Mouse (Mus musculus) embryonic facial prominence, embryonic 14.5 days (tissue): Measurements from ENCODE around the gene Pom121l2. TPM values are rescaled to one million over a fixed set of nuclear protein-coding genes. Genes with fewer than 3 reads are reported as not detected.
"Not testable (repeated sequence)": the region's sequence is repeated elsewhere in the genome, so short reads cannot be mapped to it uniquely, and the experiment has no call there.

Source experiments
- ATAC-seq: fragments of 200-750 bp; cut with Nextera tagmentation; 2 replicates; pipeline ENCODE4 v1.8.0; 2017; ENCODE audit warnings: low read depth, moderate number of reproducible peaks, moderate TSS enrichment
- DNase-seq: peaks from one replicate; pipeline ENCODE4 v3.0.0-alpha.2; 2015; ENCODE audit warnings: low spot score
- H3K27ac ChIP-seq: fragments of 300-500 bp; sonication (generic); replicated peaks from 2 replicates; pipeline ENCODE4 v1.5.1; 2014; ENCODE audit warnings: low read depth, mild to moderate bottlenecking, low read length, moderate library complexity
- H3K27me3 ChIP-seq: fragments of 300-500 bp; sonication (generic); replicated peaks from 2 replicates; pipeline ENCODE4 v1.6.1; 2014; ENCODE audit warnings: low read length; ENCODE audit not compliant: control insufficient read depth, insufficient read depth
- H3K36me3 ChIP-seq: fragments of 300-500 bp; sonication (generic); 2 replicates; pipeline ENCODE4 v1.6.1; 2014; ENCODE audit warnings: low read length, mixed read lengths; ENCODE audit not compliant: control insufficient read depth, insufficient read depth
- H3K4me1 ChIP-seq: fragments of 300-500 bp; sonication (generic); 2 replicates; pipeline ENCODE4 v1.6.1; 2014; ENCODE audit warnings: antibody characterized with exemption, low read length; ENCODE audit not compliant: control insufficient read depth, insufficient read depth
- H3K4me2 ChIP-seq: fragments of 300-500 bp; sonication (generic); 2 replicates; pipeline ENCODE4 v1.6.1; 2014; ENCODE audit warnings: low read depth, mild to moderate bottlenecking, low read length, moderate library complexity, mixed read lengths
- H3K4me3 ChIP-seq: fragments of 300-500 bp; sonication (generic); 2 replicates; pipeline ENCODE4 v1.5.1; 2014; ENCODE audit warnings: low read depth, mild to moderate bottlenecking, low read length
- H3K9ac ChIP-seq: fragments of 300-500 bp; sonication (generic); 2 replicates; pipeline ENCODE4 v1.6.1; 2014; ENCODE audit warnings: low read depth, mild to moderate bottlenecking, low read length, moderate library complexity, mixed read lengths
- H3K9me3 ChIP-seq: fragments of 300-500 bp; sonication (generic); 2 replicates; pipeline ENCODE4 v1.6.1; 2016; ENCODE audit warnings: low read length; ENCODE audit not compliant: control insufficient read depth
- WGBS: fragments of 180-500 bp; shearing (Covaris S2); extraction: QIAGEN DNeasy Blood & Tissue Kit; methylation state at CpG from one replicate; pipeline ENCODE4 v1.1.7; 2014; 5-methylcytosine and 5-hydroxymethylcytosine counted together
- polyA plus RNA-seq: library from polyadenylated mRNA; unstranded; fragments of >200 nt; fragmentation: Nextera tagmentation; extraction: Ambion mirVana; gene quantifications from 2 replicates; pipeline ENCODE4 v1.2.1, GENCODE M21; 2014

Pom121l2 gene
- polyA plus RNA-seq, 1 experiment from 2014 or later = 0.11 TPM

DNA sequence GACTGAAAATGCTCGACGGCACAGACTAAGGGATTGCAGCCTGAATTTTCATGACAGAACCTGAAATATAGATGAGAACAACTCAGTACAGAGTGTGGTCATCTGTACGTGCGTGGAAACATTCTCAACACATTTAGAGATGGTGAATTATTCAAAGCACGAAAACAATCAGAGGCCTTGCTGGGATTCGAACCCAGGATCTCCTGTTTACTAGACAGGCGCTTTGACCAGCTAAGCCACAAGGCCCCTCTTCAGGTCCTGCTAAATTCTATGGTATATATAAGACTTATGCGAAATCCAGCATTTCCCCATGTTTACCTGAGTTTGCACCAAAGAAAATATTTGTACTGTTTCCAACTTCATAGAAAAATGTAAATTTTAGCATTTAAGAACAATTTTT lies 48.9 kb downstream of the Pom121l2 start:
- no peak overlapping the region for H3K27ac ChIP-seq
- ATAC-seq (no peak), DNase-seq (no peak)
- H3K4me2 ChIP-seq = no peak overlapping the region
- no peaks in the 10 kb centered on the region for H3K27me3 ChIP-seq
- H3K36me3 ChIP-seq = no peaks in the 10 kb centered on the region
- peaks cover 3% of the 10 kb centered on the region; the same call in 1 of the 2 replicates for H3K4me1 ChIP-seq
- no peak overlapping the region for H3K4me3 ChIP-seq
- WGBS = 35% methylated on average over 8 of the region's 8 CpGs
- H3K9me3 ChIP-seq = no peaks in the 10 kb centered on the region
- H3K9ac ChIP-seq = no peak overlapping the region

DNA sequence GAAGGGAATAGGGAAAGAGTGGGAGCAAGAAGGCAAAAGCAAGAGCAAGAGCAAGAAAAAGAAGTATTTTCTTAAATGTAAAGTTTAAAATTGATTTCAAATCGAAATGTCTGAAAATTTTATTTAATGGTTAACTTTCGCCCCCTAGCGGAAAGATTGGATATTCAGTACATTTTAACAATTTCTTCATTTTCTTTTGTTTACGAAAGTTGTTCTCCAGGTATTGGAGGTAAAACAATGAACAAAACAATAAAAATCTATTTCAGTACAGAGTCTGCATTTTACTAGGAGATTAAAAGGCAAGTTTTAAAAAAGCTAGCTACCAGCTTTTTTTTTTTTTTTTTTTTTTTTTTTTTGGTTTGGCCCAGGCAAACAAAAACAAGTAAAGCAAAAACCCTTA lies 49.5 kb downstream of the Pom121l2 start:
- Histone ChIP-seq H3K4me3 (no peak overlapping the region), H3K36me3 (no peaks in the 10 kb centered on the region), H3K27me3 (no peaks in the 10 kb centered on the region), H3K9me3 (no peaks in the 10 kb centered on the region), H3K9ac (no peak overlapping the region), H3K27ac (no peak overlapping the region), H3K4me1 (peaks cover 3% of the 10 kb centered on the region; the same call in 1 of the 2 replicates), H3K4me2 (no peak overlapping the region)
- ATAC-seq = no peak
- DNase-seq = no peak
- WGBS = 8% methylated on average over 4 of the region's 4 CpGs

DNA sequence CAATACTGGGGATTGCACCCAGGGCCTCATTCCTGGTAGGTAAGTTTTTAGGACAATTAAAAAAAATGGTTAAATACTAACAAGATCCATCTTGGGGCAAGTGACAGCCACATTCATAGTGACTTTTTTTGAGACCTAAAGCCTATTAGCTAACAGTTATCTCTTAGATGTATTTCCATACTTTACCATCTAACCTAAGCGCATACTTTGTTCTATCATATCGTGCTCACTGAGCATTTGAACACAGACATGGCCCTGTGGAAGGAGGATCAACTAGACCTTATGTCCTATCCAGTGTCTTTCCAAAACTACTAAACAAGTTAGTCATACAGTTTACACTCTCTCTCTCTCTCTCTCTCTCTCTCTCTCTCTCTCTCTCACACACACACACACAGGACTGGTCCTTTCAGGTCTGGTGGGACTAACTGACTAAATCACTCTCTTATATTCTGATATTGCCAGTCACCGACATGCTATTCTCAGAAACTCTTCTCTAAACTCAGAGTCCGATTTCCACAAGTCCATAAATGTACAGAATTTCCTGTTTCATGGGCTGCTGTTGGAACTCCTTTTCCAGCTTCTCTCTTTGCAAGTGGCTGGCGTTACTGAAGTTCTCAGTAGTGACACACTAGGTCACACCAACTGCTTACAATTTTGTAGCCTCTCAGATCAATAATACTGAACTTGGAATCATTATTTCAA lies 52.9 kb downstream of the Pom121l2 start:
- Histone ChIP-seq H3K27ac (peak overlapping the region; percentile 83), H3K4me3 (peak overlapping the region; percentile 41), H3K9ac (peak overlapping the region; percentile 72), H3K9me3 (no peaks in the 10 kb centered on the region), H3K27me3 (no peaks in the 10 kb centered on the region), H3K4me1 (peaks cover 10% of the 10 kb centered on the region; the same call in 1 of the 2 replicates), H3K36me3 (no peaks in the 10 kb centered on the region), H3K4me2 (peak overlapping the region; percentile 64)
- WGBS = 47% methylated on average over 5 of the region's 5 CpGs
- DNase-seq = no peak
- no peak for ATAC-seq

DNA sequence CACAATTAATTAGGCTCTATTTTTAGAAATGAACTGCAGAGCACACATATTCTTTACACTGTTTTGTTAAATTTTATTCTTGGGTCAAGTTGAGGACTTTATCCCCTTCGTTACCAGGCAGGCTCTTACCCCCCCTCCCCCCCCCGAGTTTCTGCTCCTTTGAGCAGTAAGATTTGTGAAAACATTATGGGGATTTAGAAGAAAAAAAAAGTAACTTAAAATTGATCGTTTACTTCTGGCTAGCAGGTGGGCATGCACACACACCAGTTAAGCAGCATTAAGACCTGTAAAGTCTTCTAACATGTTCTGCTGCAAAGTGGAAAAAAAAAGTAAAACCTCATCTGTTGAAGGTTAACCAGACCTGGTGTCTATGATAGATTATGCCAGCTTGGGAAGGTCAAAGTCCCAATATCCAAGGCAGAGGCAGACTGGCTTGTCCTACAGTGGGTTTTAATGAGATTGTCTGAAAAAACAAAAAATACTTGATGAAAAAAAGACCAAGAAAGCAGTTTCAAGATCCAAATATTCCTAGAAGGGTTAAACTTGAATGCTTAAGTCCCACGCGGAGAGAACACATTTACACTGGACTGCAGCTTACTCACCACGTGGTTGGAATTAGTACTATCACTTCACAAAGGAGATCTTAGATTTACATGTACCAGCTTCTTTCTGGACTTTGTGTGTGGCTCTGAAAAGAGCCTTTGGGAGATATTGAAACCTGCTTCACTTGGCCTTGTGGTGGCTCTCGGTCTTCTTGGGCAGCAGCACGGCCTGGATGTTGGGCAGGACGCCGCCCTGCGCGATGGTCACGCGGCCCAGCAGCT lies 53.7 kb downstream of the Pom121l2 start:
- H3K4me3 ChIP-seq = peak overlapping the region; percentile 41
- no peaks in the 10 kb centered on the region for H3K36me3 ChIP-seq
- H3K4me1 ChIP-seq = peaks cover 10% of the 10 kb centered on the region; the same call in 1 of the 2 replicates
- H3K27ac ChIP-seq = peak overlapping the region; percentile 83
- no peaks in the 10 kb centered on the region for H3K9me3 ChIP-seq
- WGBS = under 1% methylated on average over 9 of the region's 14 CpGs
- H3K9ac ChIP-seq = peak overlapping the region; percentile 72
- H3K27me3 ChIP-seq = no peaks in the 10 kb centered on the region
- ATAC-seq (no peak), DNase-seq (no peak)
- peak overlapping the region; percentile 64 for H3K4me2 ChIP-seq

DNA sequence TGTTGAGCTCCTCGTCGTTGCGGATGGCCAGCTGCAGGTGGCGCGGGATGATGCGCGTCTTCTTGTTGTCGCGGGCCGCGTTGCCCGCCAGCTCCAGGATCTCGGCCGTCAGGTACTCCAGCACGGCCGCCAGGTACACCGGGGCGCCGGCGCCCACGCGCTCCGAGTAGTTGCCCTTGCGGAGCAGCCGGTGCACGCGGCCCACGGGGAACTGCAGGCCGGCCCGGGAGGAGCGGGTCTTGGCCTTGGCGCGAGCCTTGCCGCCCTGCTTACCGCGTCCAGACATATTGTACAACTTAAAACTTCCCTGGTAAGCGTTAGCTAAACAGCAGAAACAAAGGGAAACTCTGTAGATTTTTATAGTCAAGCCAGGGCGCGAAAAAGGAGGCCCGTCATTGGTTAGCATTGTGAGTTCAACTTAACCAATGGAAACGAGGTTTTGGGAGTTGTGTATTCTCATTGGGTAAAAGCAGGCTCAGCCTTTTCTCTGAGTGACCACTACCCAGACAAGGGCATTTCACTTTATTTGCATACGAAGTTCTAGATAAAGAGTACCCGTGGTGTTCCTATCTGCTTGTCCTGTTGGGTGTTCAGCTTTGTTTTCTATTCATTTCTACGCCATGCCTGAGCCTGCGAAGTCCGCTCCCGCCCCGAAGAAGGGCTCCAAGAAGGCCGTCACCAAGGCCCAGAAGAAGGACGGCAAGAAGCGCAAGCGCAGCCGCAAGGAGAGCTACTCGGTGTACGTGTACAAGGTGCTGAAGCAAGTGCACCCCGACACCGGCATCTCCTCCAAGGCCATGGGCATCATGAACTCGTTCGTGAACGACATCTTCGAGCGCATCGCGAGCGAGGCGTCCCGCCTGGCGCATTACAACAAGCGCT lies 54.5 kb downstream of the Pom121l2 start, which contains the start of the genes Hist1h2ah and Hist1h2bk:
TSS of gene Hist1h2ah (minus strand) at position 302 of the 882 bp plus-strand sequence.
TSS of gene Hist1h2bk (plus strand) at position 604 of the 882 bp plus-strand sequence.
- Histone ChIP-seq H3K4me1 (peaks cover 18% of the 10 kb centered on the region), H3K27ac (peak within 1 kb of the TSS; percentile 88), H3K4me2 (peak within 1 kb of the TSS; percentile 64), H3K4me3 (peak within 1 kb of the TSS; percentile 41), H3K9ac (peak within 1 kb of the TSS; percentile 72)
- not testable (repeated sequence) for H3K36me3 ChIP-seq, H3K9me3 ChIP-seq, H3K27me3 ChIP-seq
- WGBS = 0% methylated on average over 20 of the region's 69 CpGs
- ATAC-seq (peak; percentile 97), DNase-seq (peak; percentile 99)

DNA sequence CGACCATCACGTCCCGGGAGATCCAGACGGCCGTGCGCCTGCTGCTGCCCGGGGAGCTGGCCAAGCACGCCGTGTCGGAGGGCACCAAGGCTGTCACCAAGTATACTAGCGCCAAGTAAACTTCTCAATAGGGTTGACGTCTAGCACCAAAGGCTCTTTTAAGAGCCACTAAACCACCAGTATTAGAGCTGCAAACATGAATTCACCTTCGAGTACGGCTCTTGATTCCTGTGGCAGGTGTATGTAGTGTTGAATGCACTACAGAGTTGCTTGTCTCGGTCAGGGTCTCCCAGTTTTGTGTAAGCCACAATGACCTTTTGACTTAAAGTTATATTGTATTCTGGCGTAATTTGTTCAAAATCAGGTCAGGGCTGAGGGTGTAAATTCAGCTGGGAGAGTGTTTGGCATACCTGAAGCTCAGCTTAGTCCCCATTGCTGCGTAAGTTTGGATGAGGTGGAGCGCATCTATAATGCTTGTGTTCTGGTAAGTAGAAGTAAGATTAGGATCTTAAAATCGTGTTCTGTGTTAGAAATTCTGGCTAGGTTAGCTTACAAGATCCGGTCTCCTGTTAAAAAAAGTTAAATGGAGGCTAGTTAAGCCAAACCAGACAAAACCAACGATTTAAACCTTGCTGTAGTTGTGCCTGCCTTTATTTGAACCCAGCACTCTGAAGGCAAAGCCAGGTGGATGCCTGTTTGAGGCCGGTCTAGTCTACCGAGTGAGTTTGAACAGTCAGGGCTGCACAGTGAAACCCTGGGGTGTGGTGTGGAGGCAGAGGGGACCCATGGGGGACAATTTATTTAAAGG lies 55.4 kb downstream of the Pom121l2 start:
- Histone ChIP-seq H3K27me3 (no peaks in the 10 kb centered on the region), H3K4me3 (peak overlapping the region; percentile 41), H3K9me3 (no peaks in the 10 kb centered on the region), H3K36me3 (no peaks in the 10 kb centered on the region), H3K4me2 (peak overlapping the region; percentile 64), H3K4me1 (peaks cover 20% of the 10 kb centered on the region), H3K27ac (peak overlapping the region; percentile 88), H3K9ac (peak overlapping the region; percentile 66)
- 0 out of 2 replicates have a peak, but pooled peaks have one; percentile 1 for ATAC-seq
- 2% methylated on average over 14 of the region's 23 CpGs for WGBS
- no peak for DNase-seq

DNA sequence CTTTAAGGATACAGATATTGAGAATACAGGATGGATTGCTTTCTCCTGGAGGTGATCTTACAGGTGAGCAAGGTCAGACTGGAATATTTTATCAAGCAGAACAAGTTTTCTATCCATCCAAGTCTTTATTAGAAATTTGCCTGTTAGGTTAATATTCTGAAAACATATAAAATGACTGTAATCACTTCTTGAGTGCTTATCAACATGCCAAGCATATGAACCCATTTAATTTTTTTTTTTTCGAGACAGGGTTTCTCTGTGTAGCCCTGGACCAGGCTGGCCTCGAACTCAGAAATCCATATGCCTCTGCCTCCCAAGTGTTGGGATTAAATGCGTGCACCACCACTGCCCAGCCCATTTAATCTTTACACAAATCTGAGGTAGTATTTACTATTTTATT lies 56.0 kb downstream of the Pom121l2 start:
- peak overlapping the region; percentile 66; the same call in 1 of the 2 replicates for H3K9ac ChIP-seq
- 43% methylated on average over 3 of the region's 3 CpGs for WGBS
- H3K4me2 ChIP-seq = peak overlapping the region; percentile 64
- no peak for ATAC-seq
- no peaks in the 10 kb centered on the region for H3K27me3 ChIP-seq
- no peaks in the 10 kb centered on the region for H3K9me3 ChIP-seq
- H3K4me1 ChIP-seq = peaks cover 25% of the 10 kb centered on the region
- H3K4me3 ChIP-seq = peak overlapping the region; percentile 41
- no peaks in the 10 kb centered on the region for H3K36me3 ChIP-seq
- DNase-seq = no peak
- H3K27ac ChIP-seq = peak overlapping the region; percentile 88
